Comparison of ENCODE assay signal across 24 mouse cellular contexts in the genomic region with DNA sequence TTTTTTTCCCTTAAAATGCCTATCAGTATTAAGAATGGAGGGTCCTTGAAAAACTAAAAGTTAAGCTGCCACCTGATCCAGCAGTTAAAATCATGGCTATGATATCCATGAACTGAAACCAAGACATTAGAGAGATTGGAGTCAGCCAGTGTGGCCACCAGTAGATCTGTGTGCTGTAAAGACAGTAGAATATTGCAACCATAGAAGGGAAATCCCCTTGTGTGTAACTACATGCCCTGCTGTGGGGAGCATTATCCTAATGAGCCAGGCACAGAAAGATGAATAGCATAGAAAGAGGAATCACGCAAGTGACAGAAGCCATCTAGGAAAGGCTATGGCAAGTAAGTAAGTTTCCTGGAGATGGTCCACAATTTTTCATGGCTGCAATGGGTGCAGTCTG.
"Had no signal": no experiment of that assay in that cellular context is flagged by ENCODE, and none has a peak within 500 bp of the region (broad histone marks: within the 10 kb centered on the region; RNA-seq: fewer than 3 reads in every experiment).

No protein-coding gene starts in this region.

- ATAC-seq: hindbrain, postnatal 0 days; intestine, embryonic 16.5 days; liver, embryonic 12.5 days had no signal

- H3K27ac ChIP-seq: gastrocnemius, adult 2 months; heart, embryonic 10.5 days; hindbrain, embryonic 13.5 days; hindbrain, embryonic 15.5 days; hindbrain, postnatal 0 days; kidney, embryonic 15.5 days; kidney, postnatal 0 days; limb, embryonic 13.5 days; limb, embryonic 15.5 days; liver, embryonic 12.5 days; liver, embryonic 14.5 days had no signal

- H3K27me3 ChIP-seq: hindbrain, embryonic 13.5 days; hindbrain, embryonic 15.5 days; kidney, embryonic 15.5 days; limb, embryonic 13.5 days; limb, embryonic 15.5 days; liver, embryonic 12.5 days had no signal

- H3K4me3 ChIP-seq: gastrocnemius, adult 2 months; heart, embryonic 10.5 days; heart, embryonic 12.5 days; hindbrain, embryonic 13.5 days; hindbrain, embryonic 15.5 days; kidney, embryonic 15.5 days; limb, embryonic 13.5 days; limb, embryonic 15.5 days; liver, embryonic 12.5 days had no signal

- H3K36me3 ChIP-seq: heart, embryonic 10.5 days; heart, embryonic 12.5 days; hindbrain, embryonic 13.5 days; hindbrain, embryonic 15.5 days; kidney, embryonic 15.5 days; limb, embryonic 13.5 days; limb, embryonic 15.5 days; liver, embryonic 12.5 days had no signal

- H3K4me1 ChIP-seq: heart, embryonic 10.5 days; hindbrain, embryonic 13.5 days; hindbrain, embryonic 15.5 days; kidney, embryonic 15.5 days; liver, embryonic 12.5 days had no signal

- DNase-seq: gastrocnemius, adult 2 months; gastrocnemius, postnatal 14 days; heart, postnatal 10 days; heart, postnatal 36 days; kidney, adult 11 months; kidney, adult 2 months; kidney, adult 9 months; kidney, postnatal 14 days; kidney, postnatal 36 days; layer of hippocampus, adult 9-11 months; layer of hippocampus, postnatal 36 days; left cerebral cortex, postnatal 4 days had no signal

- H3K9ac ChIP-seq: heart, embryonic 12.5 days; hindbrain, embryonic 13.5 days; hindbrain, embryonic 15.5 days; kidney, embryonic 15.5 days; limb, embryonic 13.5 days; limb, embryonic 15.5 days; liver, embryonic 12.5 days; liver, embryonic 14.5 days had no signal
